Mouse (Mus musculus): ENCODE measurements at regions not wholly inside any gene's neighbourhood (a gene's known extent, or its start where the extent isn't known, plus 50 kb on each side); places are given as distances from the start of the nearest gene placed in this dataset.

- 0 out of 2 replicates have a peak, but pooled peaks cover 5% of the 10 kb centered on the region for H3K27me3 ChIP-seq (ENCODE audit: insufficient read depth, poor library complexity, severe bottlenecking)
- WGBS, result 59% methylated on average over 3 of the region's 3 CpGs
Observed at GRCm38 (mm10) chr2:178680368-178680767, 250.0 kb downstream of the Cdh26 start.

GRCm38 (mm10) chr2:178684026-178684958 lies 254.0 kb downstream of the Cdh26 start:
- WGBS, result 57% methylated on average over 9 of the region's 9 CpGs
- H3K36me3 ChIP-seq, result no peaks in the 10 kb centered on the region
- no peak overlapping the region for H3K4me3 ChIP-seq
- H3K9me3 ChIP-seq, result no peaks in the 10 kb centered on the region
- DNase-seq (ENCODE audit: low spot score), result no peak
- H3K27ac ChIP-seq, result 0 out of 2 replicates have a peak overlapping the region, but pooled peaks have one; percentile 52
- H3K4me1 ChIP-seq, result peaks cover 36% of the 10 kb centered on the region
- H3K27me3 ChIP-seq (ENCODE audit: insufficient read depth, poor library complexity, severe bottlenecking), result 0 out of 2 replicates have a peak, but pooled peaks cover under 1% of the 10 kb centered on the region

More at GRCm38 (mm10) chr2:178680368-178680767, 250.0 kb downstream of the Cdh26 start:
- no peak for DNase-seq (ENCODE audit: low spot score)
- H3K4me1 ChIP-seq, result peaks cover 22% of the 10 kb centered on the region
- no peaks in the 10 kb centered on the region for H3K36me3 ChIP-seq
- no peak overlapping the region for H3K4me3 ChIP-seq
- H3K9me3 ChIP-seq, result no peaks in the 10 kb centered on the region
- no peak overlapping the region for H3K27ac ChIP-seq

GRCm38 (mm10) chr2:178685211-178685610 lies 254.9 kb downstream of the Cdh26 start:
- H3K4me3 ChIP-seq, result no peak overlapping the region
- no peaks in the 10 kb centered on the region for H3K9me3 ChIP-seq
- no peak for DNase-seq (ENCODE audit: low spot score)
- no peak overlapping the region for H3K27ac ChIP-seq
- no peaks in the 10 kb centered on the region for H3K27me3 ChIP-seq (ENCODE audit: insufficient read depth, poor library complexity, severe bottlenecking)
- WGBS, result 87% methylated on average over 5 of the region's 5 CpGs
- H3K36me3 ChIP-seq, result no peaks in the 10 kb centered on the region
- peaks cover 35% of the 10 kb centered on the region for H3K4me1 ChIP-seq

- Histone ChIP-seq H3K27me3 (ENCODE audit: insufficient read depth, poor library complexity, severe bottlenecking) (no peaks in the 10 kb centered on the region), H3K4me3 (no peak overlapping the region), H3K27ac (no peak overlapping the region), H3K4me1 (peaks cover 26% of the 10 kb centered on the region), H3K36me3 (no peaks in the 10 kb centered on the region), H3K9me3 (no peaks in the 10 kb centered on the region)
- no peak for DNase-seq (ENCODE audit: low spot score)
- WGBS, result 68% methylated on average over 7 of the region's 7 CpGs
Observed at GRCm38 (mm10) chr2:178686167-178686601, 255.9 kb downstream of the Cdh26 start.

DNA sequence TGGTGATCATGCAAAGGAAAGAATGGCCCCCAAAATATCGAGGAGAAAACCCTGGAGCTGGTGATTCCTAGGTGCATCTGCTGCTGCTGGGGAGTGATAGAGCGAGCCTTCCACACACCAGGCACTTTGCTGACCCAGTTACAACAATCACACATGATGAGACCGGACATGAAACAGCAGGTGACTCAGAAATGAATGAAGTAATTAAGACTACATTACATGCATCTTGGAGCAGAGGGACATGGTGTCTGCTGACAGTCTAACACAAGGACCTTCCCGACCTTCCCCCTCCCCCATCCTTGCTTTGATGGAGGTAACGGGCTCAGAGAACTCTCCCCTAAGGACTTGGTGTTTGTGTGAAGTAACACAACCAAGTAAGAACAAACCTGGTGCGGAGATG lies 258.3 kb downstream of the Cdh26 start:
- H3K36me3 ChIP-seq, result no peaks in the 10 kb centered on the region
- peaks cover 30% of the 10 kb centered on the region for H3K4me1 ChIP-seq
- no peak for DNase-seq (ENCODE audit: low spot score)
- no peaks in the 10 kb centered on the region for H3K27me3 ChIP-seq (ENCODE audit: insufficient read depth, poor library complexity, severe bottlenecking)
- no peaks in the 10 kb centered on the region for H3K9me3 ChIP-seq
- H3K27ac ChIP-seq, result no peak overlapping the region
- no peak overlapping the region for H3K4me3 ChIP-seq
- WGBS, result 73% methylated on average over 6 of the region's 6 CpGs

DNA sequence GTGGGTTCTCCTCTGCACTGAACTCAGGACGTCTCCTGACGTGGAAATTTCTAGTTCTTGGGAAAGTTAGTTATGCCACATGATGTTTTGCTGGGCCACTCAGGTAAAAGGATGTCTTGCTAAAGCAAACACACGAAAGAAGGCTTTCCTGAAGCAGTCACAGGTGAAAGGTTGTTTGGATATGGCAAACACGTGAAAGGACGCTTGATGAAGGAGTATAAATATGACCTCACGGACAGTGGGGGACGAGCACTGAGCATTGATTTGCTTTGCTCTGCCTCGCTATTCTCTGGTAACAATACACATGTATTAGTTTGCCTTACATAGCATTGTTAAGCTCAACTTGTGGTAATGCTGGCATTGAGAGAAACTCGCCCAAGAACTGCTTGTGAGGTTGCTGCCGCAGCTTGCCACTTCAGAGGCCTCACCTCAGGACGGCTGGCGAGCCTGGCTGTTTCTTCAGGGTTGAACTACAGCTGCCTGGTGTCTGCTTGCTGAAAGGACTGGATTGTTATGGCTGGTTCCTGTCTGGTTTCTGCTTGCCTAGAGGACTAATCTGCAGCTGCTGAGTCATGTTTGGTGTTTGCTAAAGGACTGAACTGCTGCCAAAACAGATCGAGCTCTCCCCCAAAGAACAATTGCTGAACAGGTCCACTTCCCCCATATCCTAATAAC lies 261.0 kb downstream of the Cdh26 start:
- no peak overlapping the region for H3K4me3 ChIP-seq
- no peak overlapping the region for H3K27ac ChIP-seq
- H3K27me3 ChIP-seq (ENCODE audit: insufficient read depth, poor library complexity, severe bottlenecking), result no peaks in the 10 kb centered on the region
- no peaks in the 10 kb centered on the region for H3K9me3 ChIP-seq
- 76% methylated on average over 13 of the region's 13 CpGs for WGBS
- H3K36me3 ChIP-seq, result no peaks in the 10 kb centered on the region
- DNase-seq (ENCODE audit: low spot score), result no peak
- H3K4me1 ChIP-seq, result peaks cover 20% of the 10 kb centered on the region

DNA sequence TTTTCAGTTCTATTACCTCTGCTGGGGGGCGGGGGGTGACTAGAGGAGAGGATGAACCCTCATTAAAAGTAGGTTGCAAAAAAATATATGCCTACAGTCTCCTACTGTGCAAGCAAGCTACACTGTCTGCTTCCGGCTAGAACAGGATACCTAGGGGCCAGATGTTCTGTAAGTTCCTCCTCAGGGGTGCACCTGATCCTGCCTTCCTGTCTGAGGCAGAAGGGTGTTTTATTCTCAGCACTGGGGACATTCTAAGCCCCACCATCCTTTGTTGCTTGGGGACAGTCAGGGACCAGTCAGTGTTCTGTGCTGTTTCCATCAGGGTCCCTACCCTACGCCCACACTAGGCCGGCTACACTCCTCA lies 261.5 kb downstream of the Cdh26 start:
- 0 out of 2 replicates have a peak overlapping the region, but pooled peaks have one; percentile 10 for H3K27ac ChIP-seq
- H3K27me3 ChIP-seq (ENCODE audit: insufficient read depth, poor library complexity, severe bottlenecking), result no peaks in the 10 kb centered on the region
- H3K9me3 ChIP-seq, result no peaks in the 10 kb centered on the region
- H3K4me1 ChIP-seq, result peaks cover 20% of the 10 kb centered on the region
- DNase-seq (ENCODE audit: low spot score), result no peak
- H3K36me3 ChIP-seq, result no peaks in the 10 kb centered on the region
- WGBS, result 80% methylated on average over 4 of the region's 4 CpGs
- H3K4me3 ChIP-seq, result no peak overlapping the region

DNA sequence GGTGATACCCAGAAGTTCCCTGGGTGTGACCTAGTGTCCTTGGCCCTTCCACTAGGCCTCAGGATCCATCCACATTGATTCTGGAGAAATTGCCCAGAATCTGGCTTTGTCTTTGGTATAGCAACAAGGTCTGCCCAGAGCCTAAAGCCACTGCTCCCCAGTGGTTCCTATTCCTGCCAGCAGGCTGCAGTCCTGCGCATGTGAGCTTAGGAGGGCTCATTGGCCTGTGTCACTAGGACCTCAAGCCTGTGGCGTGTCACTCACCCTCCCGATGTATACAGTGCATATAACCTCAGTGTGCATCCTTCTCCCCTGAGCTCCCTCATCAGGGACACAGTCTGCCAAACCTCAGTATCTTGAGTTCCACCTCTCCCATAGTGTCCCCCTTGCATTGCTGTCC lies 261.9 kb downstream of the Cdh26 start:
- H3K9me3 ChIP-seq, result no peaks in the 10 kb centered on the region
- 68% methylated on average over 3 of the region's 3 CpGs for WGBS
- H3K27me3 ChIP-seq (ENCODE audit: insufficient read depth, poor library complexity, severe bottlenecking), result no peaks in the 10 kb centered on the region
- DNase-seq (ENCODE audit: low spot score), result no peak
- H3K36me3 ChIP-seq, result no peaks in the 10 kb centered on the region
- 0 out of 2 replicates have a peak overlapping the region, but pooled peaks have one; percentile 10 for H3K27ac ChIP-seq
- H3K4me3 ChIP-seq, result no peak overlapping the region
- H3K4me1 ChIP-seq, result peaks cover 19% of the 10 kb centered on the region

DNA sequence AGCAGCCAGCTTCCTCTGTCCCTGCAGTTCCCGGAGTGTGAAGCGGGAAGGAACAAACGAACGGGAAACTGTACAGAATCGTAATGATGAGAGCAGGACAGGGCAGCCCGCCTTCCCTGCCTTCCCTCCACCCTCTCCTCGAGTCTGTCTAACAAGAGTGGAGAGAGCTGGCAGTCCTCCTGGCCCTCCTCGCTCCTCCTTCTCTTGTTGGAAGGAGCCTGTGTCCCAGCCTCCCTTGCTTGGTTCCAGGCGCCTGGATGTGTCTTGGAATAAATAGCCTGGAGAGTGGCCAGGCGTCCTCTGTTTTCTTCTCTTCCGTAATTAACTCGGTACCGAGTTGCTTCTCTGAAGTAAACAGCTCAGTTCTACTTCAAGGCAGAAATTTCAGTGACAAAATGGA lies 268.3 kb downstream of the Cdh26 start:
- Histone ChIP-seq H3K9me3 (no peaks in the 10 kb centered on the region), H3K4me3 (no peak overlapping the region), H3K36me3 (no peaks in the 10 kb centered on the region), H3K4me1 (no peaks in the 10 kb centered on the region), H3K27ac (no peak overlapping the region), H3K27me3 (ENCODE audit: insufficient read depth, poor library complexity, severe bottlenecking) (no peaks in the 10 kb centered on the region)
- 83% methylated on average over 13 of the region's 13 CpGs for WGBS
- DNase-seq (ENCODE audit: low spot score), result no peak

- H3K4me3 ChIP-seq, result no peak overlapping the region
- 67% methylated on average over 3 of the region's 3 CpGs for WGBS
- DNase-seq (ENCODE audit: low spot score), result no peak
- H3K27me3 ChIP-seq (ENCODE audit: insufficient read depth, poor library complexity, severe bottlenecking), result no peaks in the 10 kb centered on the region
- no peak overlapping the region for H3K27ac ChIP-seq
- no peaks in the 10 kb centered on the region for H3K36me3 ChIP-seq
- no peaks in the 10 kb centered on the region for H3K4me1 ChIP-seq
- no peaks in the 10 kb centered on the region for H3K9me3 ChIP-seq
Observed at GRCm38 (mm10) chr2:178700825-178701224, 270.5 kb downstream of the Cdh26 start.

DNA sequence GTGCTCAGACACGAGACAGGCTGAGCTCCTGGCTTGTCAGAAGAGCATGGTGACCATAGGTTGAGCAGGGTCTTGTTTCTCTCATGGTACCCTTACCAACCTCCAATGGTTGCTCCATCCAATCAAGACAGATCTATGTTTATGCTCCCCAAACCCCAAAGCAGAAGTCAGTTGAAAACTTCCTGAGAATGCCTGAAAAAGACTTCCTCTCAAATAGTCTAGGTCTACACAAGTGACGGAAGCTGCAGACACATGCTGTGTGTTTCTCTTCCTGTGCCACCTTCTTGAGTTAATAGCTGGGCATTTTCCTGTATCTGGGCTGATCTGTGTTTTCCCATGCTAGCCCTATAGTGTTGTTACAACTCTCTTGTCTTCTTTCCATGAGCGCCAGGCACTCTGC lies 274.2 kb downstream of the Cdh26 start:
- Histone ChIP-seq H3K27ac (no peak overlapping the region), H3K27me3 (ENCODE audit: insufficient read depth, poor library complexity, severe bottlenecking) (no peaks in the 10 kb centered on the region), H3K9me3 (no peaks in the 10 kb centered on the region), H3K4me3 (no peak overlapping the region), H3K36me3 (no peaks in the 10 kb centered on the region), H3K4me1 (no peaks in the 10 kb centered on the region)
- no peak for DNase-seq (ENCODE audit: low spot score)
- 72% methylated on average over 3 of the region's 3 CpGs for WGBS

GRCm38 (mm10) chr2:178708649-178709048 lies 278.3 kb downstream of the Cdh26 start:
- no peaks in the 10 kb centered on the region for H3K36me3 ChIP-seq
- 72% methylated on average over 2 of the region's 2 CpGs for WGBS
- H3K4me1 ChIP-seq, result peaks cover 8% of the 10 kb centered on the region
- H3K27ac ChIP-seq, result no peak overlapping the region
- 0 out of 2 replicates have a peak, but pooled peaks cover 5% of the 10 kb centered on the region for H3K27me3 ChIP-seq (ENCODE audit: insufficient read depth, poor library complexity, severe bottlenecking)
- DNase-seq (ENCODE audit: low spot score), result no peak
- H3K4me3 ChIP-seq, result no peak overlapping the region
- no peaks in the 10 kb centered on the region for H3K9me3 ChIP-seq
